Mouse (Mus musculus) thymus, adult 2 months (tissue): ENCODE results near the gene 1700018B08Rik.

ENCODE experiments used
- CTCF ChIP-seq: fragments of 200-500 bp; IDR thresholded peaks from 2 replicates; pipeline ENCODE4 v1.5.1; 2012; ENCODE audit warnings: mild to moderate bottlenecking, control low read depth, low read length, moderate library complexity, borderline replicate concordance; ENCODE audit not compliant: control insufficient read depth, poor library complexity, insufficient read depth; ENCODE audit errors: extremely low read depth
- POLR2A ChIP-seq: fragments of 200-500 bp; IDR thresholded peaks from 2 replicates; pipeline ENCODE4 v1.6.1; 2012; ENCODE audit warnings: mild to moderate bottlenecking, low read length, control low read depth, moderate library complexity; ENCODE audit not compliant: control insufficient read depth, poor library complexity, insufficient read depth; ENCODE audit errors: extremely low read depth

DNA sequence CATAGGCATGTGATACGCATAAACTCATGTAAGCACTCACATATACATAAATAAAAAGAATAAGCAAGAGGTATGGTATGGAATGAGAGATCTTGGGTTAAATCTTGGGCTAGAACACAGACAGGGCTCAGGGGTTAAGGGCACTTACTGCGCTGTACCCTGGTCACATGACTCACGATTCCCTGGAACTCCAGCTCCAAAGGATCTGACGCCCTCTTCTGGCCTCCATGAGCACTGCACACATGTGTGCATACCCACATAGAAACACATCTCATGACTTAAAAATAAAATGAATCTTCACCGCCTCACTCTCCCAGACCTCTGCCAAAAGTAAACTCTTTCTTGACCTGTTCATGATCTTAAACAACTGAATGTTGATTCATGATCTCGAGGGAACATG lies 46.5 kb downstream of the 1700018B08Rik start:
- TF ChIP-seq CTCF (no peak), POLR2A (no peak)
